Mouse (Mus musculus) embryonic facial prominence, embryonic 14.5 days (tissue): ENCODE measurements at regions not wholly inside any gene's neighbourhood (a gene's known extent, or its start where the extent isn't known, plus 50 kb on each side); places are given as distances from the start of the nearest gene placed in this dataset.
"Not testable (repeated sequence)": the region's sequence is repeated elsewhere in the genome, so short reads cannot be mapped to it uniquely, and the experiment has no call there.

Experiments
- ATAC-seq: fragments of 200-750 bp; cut with Nextera tagmentation; 2 replicates; pipeline ENCODE4 v1.8.0; 2017; ENCODE audit warnings: low read depth, moderate number of reproducible peaks, moderate TSS enrichment
- DNase-seq: peaks from one replicate; pipeline ENCODE4 v3.0.0-alpha.2; 2015; ENCODE audit warnings: low spot score
- H3K27ac ChIP-seq: fragments of 300-500 bp; sonication (generic); replicated peaks from 2 replicates; pipeline ENCODE4 v1.5.1; 2014; ENCODE audit warnings: low read depth, mild to moderate bottlenecking, low read length, moderate library complexity
- H3K27me3 ChIP-seq: fragments of 300-500 bp; sonication (generic); replicated peaks from 2 replicates; pipeline ENCODE4 v1.6.1; 2014; ENCODE audit warnings: low read length; ENCODE audit not compliant: control insufficient read depth, insufficient read depth
- H3K36me3 ChIP-seq: fragments of 300-500 bp; sonication (generic); 2 replicates; pipeline ENCODE4 v1.6.1; 2014; ENCODE audit warnings: low read length, mixed read lengths; ENCODE audit not compliant: control insufficient read depth, insufficient read depth
- H3K4me1 ChIP-seq: fragments of 300-500 bp; sonication (generic); 2 replicates; pipeline ENCODE4 v1.6.1; 2014; ENCODE audit warnings: antibody characterized with exemption, low read length; ENCODE audit not compliant: control insufficient read depth, insufficient read depth
- H3K4me2 ChIP-seq: fragments of 300-500 bp; sonication (generic); 2 replicates; pipeline ENCODE4 v1.6.1; 2014; ENCODE audit warnings: low read depth, mild to moderate bottlenecking, low read length, moderate library complexity, mixed read lengths
- H3K4me3 ChIP-seq: fragments of 300-500 bp; sonication (generic); 2 replicates; pipeline ENCODE4 v1.5.1; 2014; ENCODE audit warnings: low read depth, mild to moderate bottlenecking, low read length
- H3K9ac ChIP-seq: fragments of 300-500 bp; sonication (generic); 2 replicates; pipeline ENCODE4 v1.6.1; 2014; ENCODE audit warnings: low read depth, mild to moderate bottlenecking, low read length, moderate library complexity, mixed read lengths
- H3K9me3 ChIP-seq: fragments of 300-500 bp; sonication (generic); 2 replicates; pipeline ENCODE4 v1.6.1; 2016; ENCODE audit warnings: low read length; ENCODE audit not compliant: control insufficient read depth
- WGBS: fragments of 180-500 bp; shearing (Covaris S2); extraction: QIAGEN DNeasy Blood & Tissue Kit; methylation state at CpG from one replicate; pipeline ENCODE4 v1.1.7; 2014; 5-methylcytosine and 5-hydroxymethylcytosine counted together

- no peaks in the 10 kb centered on the region for H3K27me3 ChIP-seq
- peak; percentile 56 for DNase-seq
- H3K9ac ChIP-seq: no peak overlapping the region
- ATAC-seq: no peak
- no peak overlapping the region for H3K4me2 ChIP-seq
- no peak overlapping the region for H3K4me3 ChIP-seq
- H3K27ac ChIP-seq: no peak overlapping the region
- H3K4me1 ChIP-seq: no peaks in the 10 kb centered on the region
- WGBS: 43% methylated on average over 3 of the region's 3 CpGs
- H3K9me3 ChIP-seq: no peaks in the 10 kb centered on the region
- no peaks in the 10 kb centered on the region for H3K36me3 ChIP-seq
These were observed 99.4 kb upstream of the Hivep1 start for GRCm38 (mm10) chr13:41952453-41952852.

GRCm38 (mm10) chr13:41948241-41948640 is 100.8 kb upstream of the Adtrp start:
- Histone ChIP-seq H3K4me1 (no peaks in the 10 kb centered on the region), H3K9ac (no peak overlapping the region), H3K36me3 (no peaks in the 10 kb centered on the region), H3K27me3 (no peaks in the 10 kb centered on the region), H3K4me3 (no peak overlapping the region), H3K4me2 (no peak overlapping the region), H3K9me3 (no peaks in the 10 kb centered on the region), H3K27ac (no peak overlapping the region)
- 84% methylated on average over 3 of the region's 3 CpGs for WGBS
- DNase-seq (no peak), ATAC-seq (no peak)

GRCm38 (mm10) chr13:41932313-41933100 is 85.0 kb upstream of the Adtrp start:
- Histone ChIP-seq H3K27ac (no peak overlapping the region), H3K27me3 (no peaks in the 10 kb centered on the region), H3K4me2 (no peak overlapping the region), H3K4me1 (no peaks in the 10 kb centered on the region), H3K36me3 (no peaks in the 10 kb centered on the region), H3K9me3 (no peaks in the 10 kb centered on the region), H3K9ac (no peak overlapping the region), H3K4me3 (no peak overlapping the region)
- WGBS: 79% methylated on average over 12 of the region's 12 CpGs
- DNase-seq (no peak), ATAC-seq (no peak)

- H3K9ac ChIP-seq: no peak overlapping the region
- no peak for DNase-seq
- no peaks in the 10 kb centered on the region for H3K9me3 ChIP-seq
- no peak overlapping the region for H3K27ac ChIP-seq
- no peak overlapping the region for H3K4me3 ChIP-seq
- no peaks in the 10 kb centered on the region for H3K36me3 ChIP-seq
- no peak overlapping the region for H3K4me2 ChIP-seq
- H3K4me1 ChIP-seq: no peaks in the 10 kb centered on the region
- H3K27me3 ChIP-seq: no peaks in the 10 kb centered on the region
- no peak for ATAC-seq
- WGBS: 75% methylated on average over 1 of the region's 1 CpGs
These were observed 82.3 kb upstream of the Adtrp start for GRCm38 (mm10) chr13:41929768-41930167.

GRCm38 (mm10) chr13:41925851-41926250 is 78.4 kb upstream of the Adtrp start:
- H3K27me3 ChIP-seq, H3K9me3 ChIP-seq, H3K36me3 ChIP-seq, H3K27ac ChIP-seq, ATAC-seq, H3K4me3 ChIP-seq, H3K4me1 ChIP-seq, H3K9ac ChIP-seq, DNase-seq, H3K4me2 ChIP-seq: not testable (repeated sequence)
- 74% methylated on average over 2 of the region's 2 CpGs for WGBS

- Histone ChIP-seq H3K9ac (no peak overlapping the region), H3K4me2 (no peak overlapping the region), H3K9me3 (no peaks in the 10 kb centered on the region), H3K36me3 (no peaks in the 10 kb centered on the region), H3K4me1 (no peaks in the 10 kb centered on the region), H3K27ac (no peak overlapping the region), H3K27me3 (no peaks in the 10 kb centered on the region), H3K4me3 (no peak overlapping the region)
- 59% methylated on average over 2 of the region's 2 CpGs for WGBS
- no peak for ATAC-seq
- no peak for DNase-seq
These were observed 77.7 kb upstream of the Adtrp start for GRCm38 (mm10) chr13:41925211-41925610.

GRCm38 (mm10) chr13:41921178-41921577 is 73.7 kb upstream of the Adtrp start:
- H3K27me3 ChIP-seq: no peaks in the 10 kb centered on the region
- H3K27ac ChIP-seq: no peak overlapping the region
- H3K36me3 ChIP-seq: no peaks in the 10 kb centered on the region
- H3K4me1 ChIP-seq: no peaks in the 10 kb centered on the region
- H3K9ac ChIP-seq: no peak overlapping the region
- H3K9me3 ChIP-seq: no peaks in the 10 kb centered on the region
- DNase-seq (no peak), ATAC-seq (no peak)
- H3K4me3 ChIP-seq: no peak overlapping the region
- H3K4me2 ChIP-seq: no peak overlapping the region
- 78% methylated on average over 6 of the region's 6 CpGs for WGBS

- DNase-seq: no peak
- no peak overlapping the region for H3K27ac ChIP-seq
- no peaks in the 10 kb centered on the region for H3K36me3 ChIP-seq
- 41% methylated on average over 5 of the region's 5 CpGs for WGBS
- H3K9ac ChIP-seq: no peak overlapping the region
- no peak overlapping the region for H3K4me2 ChIP-seq
- no peaks in the 10 kb centered on the region for H3K4me1 ChIP-seq
- H3K9me3 ChIP-seq: no peaks in the 10 kb centered on the region
- H3K27me3 ChIP-seq: no peaks in the 10 kb centered on the region
- ATAC-seq: no peak
- no peak overlapping the region for H3K4me3 ChIP-seq
These were observed 71.0 kb upstream of the Adtrp start for GRCm38 (mm10) chr13:41918525-41918924.

- not testable (repeated sequence) for H3K9me3 ChIP-seq, H3K27me3 ChIP-seq, H3K4me2 ChIP-seq, H3K27ac ChIP-seq, H3K4me1 ChIP-seq, H3K9ac ChIP-seq, H3K4me3 ChIP-seq, H3K36me3 ChIP-seq, DNase-seq, ATAC-seq
- 85% methylated on average over 9 of the region's 9 CpGs for WGBS
These were observed 68.3 kb upstream of the Adtrp start for GRCm38 (mm10) chr13:41915816-41916215.
